Mouse (Mus musculus) limb, embryonic 14.5 days (tissue): ENCODE measurements around the gene Serpina5. TPM values are rescaled to one million over a fixed set of nuclear protein-coding genes. Genes with fewer than 3 reads are reported as not detected.
"Not testable (repeated sequence)": the region's sequence is repeated elsewhere in the genome, so short reads cannot be mapped to it uniquely, and the experiment has no call there.

ENCODE experiments used
- ATAC-seq: fragments of 200-750 bp; cut with Nextera tagmentation; 2 replicates; pipeline ENCODE4 v1.8.0; 2017; ENCODE audit warnings: low read depth, moderate number of reproducible peaks, moderate TSS enrichment; ENCODE audit not compliant: low FRiP score
- DNase-seq: peaks from one replicate; pipeline ENCODE4 v3.0.0-alpha.2; 2015; ENCODE audit warnings: low spot score
- H3K27ac ChIP-seq: fragments of 300-500 bp; sonication (generic); replicated peaks from 2 replicates; pipeline ENCODE4 v1.5.1; 2014; ENCODE audit warnings: low read depth, mild to moderate bottlenecking, low read length, moderate library complexity, mixed read lengths
- H3K27me3 ChIP-seq: fragments of 300-500 bp; sonication (generic); 2 replicates; pipeline ENCODE4 v1.6.1; 2014; ENCODE audit warnings: low read length, mixed read lengths; ENCODE audit not compliant: control insufficient read depth, insufficient read depth
- H3K36me3 ChIP-seq: fragments of 300-500 bp; sonication (generic); 2 replicates; pipeline ENCODE4 v1.6.1; 2014; ENCODE audit warnings: mild to moderate bottlenecking, low read length, moderate library complexity, mixed read lengths; ENCODE audit not compliant: control insufficient read depth, insufficient read depth
- H3K4me1 ChIP-seq: fragments of 300-500 bp; sonication (generic); 2 replicates; pipeline ENCODE4 v1.6.1; 2014; ENCODE audit warnings: antibody characterized with exemption, low read length, mixed read lengths; ENCODE audit not compliant: control insufficient read depth, insufficient read depth
- H3K4me2 ChIP-seq: fragments of 300-500 bp; sonication (generic); replicated peaks from 2 replicates; pipeline ENCODE4 v1.6.1; 2014; ENCODE audit warnings: low read depth, mild to moderate bottlenecking, low read length, moderate library complexity; ENCODE audit not compliant: severe bottlenecking
- H3K4me3 ChIP-seq: fragments of 300-500 bp; sonication (generic); replicated peaks from 2 replicates; pipeline ENCODE4 v1.5.1; 2014; ENCODE audit warnings: low read length
- H3K9ac ChIP-seq: fragments of 300-500 bp; sonication (generic); 2 replicates; pipeline ENCODE4 v1.6.1; 2014; ENCODE audit warnings: mild to moderate bottlenecking, low read depth, low read length, moderate library complexity; ENCODE audit not compliant: severe bottlenecking
- H3K9me3 ChIP-seq: fragments of 300-500 bp; sonication (generic); 2 replicates; pipeline ENCODE4 v1.6.1; 2016; ENCODE audit warnings: low read length; ENCODE audit not compliant: control insufficient read depth
- POLR2A ChIP-seq: fragments of 200-500 bp; IDR thresholded peaks from 2 replicates; pipeline ENCODE4 v1.8.0; 2012; ENCODE audit warnings: inconsistent platforms, mild to moderate bottlenecking, moderate library complexity, borderline replicate concordance; ENCODE audit not compliant: insufficient read depth, insufficient read length; ENCODE audit errors: extremely low read depth
- WGBS: fragments of 180-500 bp; shearing (Covaris S2); extraction: QIAGEN DNeasy Blood & Tissue Kit; methylation state at CpG from one replicate; pipeline ENCODE4 v1.1.7; 2014; 5-methylcytosine and 5-hydroxymethylcytosine counted together
- polyA plus RNA-seq, 2 experiments: library from polyadenylated mRNA; depleted of rRNA in 1 of 2; stranded (reverse) in 1 of 2; unstranded in 1 of 2; fragments of >200 nt; fragmentation: Nextera tagmentation in 1 of 2; extraction: Ambion mirVana in 1 of 2; gene quantifications; 2 replicates each; pipeline versions ENCODE4 v1.2.1 to v1.2.3; 2012 to 2014

Serpina5 gene
- polyA plus RNA-seq, 2 experiments, result not detected

- no peaks in the 10 kb centered on the region for H3K27me3 ChIP-seq
- no peak overlapping the region for H3K4me2 ChIP-seq
- WGBS, result 86% methylated on average over 2 of the region's 2 CpGs
- H3K4me1 ChIP-seq, result no peaks in the 10 kb centered on the region
- no peak overlapping the region for H3K9ac ChIP-seq
- H3K9me3 ChIP-seq, result no peaks in the 10 kb centered on the region
- no peak overlapping the region for H3K4me3 ChIP-seq
- no peak for DNase-seq
- no peak for ATAC-seq
- no peak overlapping the region for H3K27ac ChIP-seq
- no peak for TF ChIP-seq POLR2A
- no peaks in the 10 kb centered on the region for H3K36me3 ChIP-seq
These were observed 7.6 kb downstream of the Serpina5 start for GRCm38 (mm10) chr12:104108507-104108906.

GRCm38 (mm10) chr12:104112333-104112732 is 11.4 kb downstream of the Serpina5 start, which contains the start of gene Serpina3a:
Serpina3a (plus strand) TSS chr12:104112724.
- not testable (repeated sequence) for H3K9ac ChIP-seq, H3K27me3 ChIP-seq, H3K4me2 ChIP-seq, H3K36me3 ChIP-seq, ATAC-seq, H3K4me1 ChIP-seq, H3K4me3 ChIP-seq, DNase-seq, H3K9me3 ChIP-seq, H3K27ac ChIP-seq
- WGBS, result 85% methylated on average over 9 of the region's 11 CpGs

GRCm38 (mm10) chr12:104114921-104115579 is 14.1 kb downstream of the Serpina5 start:
- WGBS, result 45% methylated on average over 3 of the region's 3 CpGs
- Histone ChIP-seq H3K9ac (no peak overlapping the region), H3K27ac (no peak overlapping the region), H3K27me3 (no peaks in the 10 kb centered on the region), H3K36me3 (no peaks in the 10 kb centered on the region), H3K4me3 (no peak overlapping the region), H3K4me1 (no peaks in the 10 kb centered on the region), H3K9me3 (no peaks in the 10 kb centered on the region), H3K4me2 (no peak overlapping the region)
- DNase-seq (no peak), ATAC-seq (no peak)
- TF ChIP-seq POLR2A, result no peak

GRCm38 (mm10) chr12:104123097-104123496 is 22.2 kb downstream of the Serpina5 start:
- no peaks in the 10 kb centered on the region for H3K9me3 ChIP-seq
- no peaks in the 10 kb centered on the region for H3K36me3 ChIP-seq
- H3K27ac ChIP-seq, result no peak overlapping the region
- ATAC-seq (no peak), DNase-seq (no peak)
- no peak for TF ChIP-seq POLR2A
- H3K27me3 ChIP-seq, result no peaks in the 10 kb centered on the region
- no peak overlapping the region for H3K4me3 ChIP-seq
- no peak overlapping the region for H3K9ac ChIP-seq
- H3K4me2 ChIP-seq, result no peak overlapping the region
- no peaks in the 10 kb centered on the region for H3K4me1 ChIP-seq
- 83% methylated on average over 1 of the region's 1 CpGs for WGBS

- Histone ChIP-seq H3K27me3 (no peaks in the 10 kb centered on the region), H3K4me1 (no peaks in the 10 kb centered on the region), H3K9ac (no peak overlapping the region), H3K36me3 (no peaks in the 10 kb centered on the region), H3K9me3 (no peaks in the 10 kb centered on the region), H3K4me3 (no peak overlapping the region), H3K27ac (no peak overlapping the region), H3K4me2 (no peak overlapping the region)
- no peak for ATAC-seq
- no peak for TF ChIP-seq POLR2A
- 69% methylated on average over 2 of the region's 2 CpGs for WGBS
- DNase-seq, result no peak
These were observed 23.1 kb downstream of the Serpina5 start for GRCm38 (mm10) chr12:104123996-104124395.
